Mouse (Mus musculus) hindbrain, embryonic 11.5 days (tissue): ENCODE measurements around the gene Ankrd44. TPM values are rescaled to one million over a fixed set of nuclear protein-coding genes. Genes with fewer than 3 reads are reported as not detected.

Experiments
- ATAC-seq: fragments of 200-750 bp; cut with Nextera tagmentation; 2 replicates; pipeline ENCODE4 v1.8.0; 2017; ENCODE audit warnings: mild to moderate bottlenecking, moderate TSS enrichment, moderate library complexity; ENCODE audit not compliant: low FRiP score
- DNase-seq: peaks from one replicate; pipeline ENCODE4 v3.0.0-alpha.2; 2015; ENCODE audit warnings: low spot score
- H3K27ac ChIP-seq: fragments of 300-500 bp; sonication (generic); 2 replicates; pipeline ENCODE4 v1.5.1; 2014; ENCODE audit warnings: mild to moderate bottlenecking, low read depth, low read length
- H3K27me3 ChIP-seq: fragments of 300-500 bp; sonication (generic); 2 replicates; pipeline ENCODE4 v1.6.1; 2014; ENCODE audit warnings: mild to moderate bottlenecking, low read length, moderate library complexity, mixed read lengths; ENCODE audit not compliant: control insufficient read depth, insufficient read depth
- H3K36me3 ChIP-seq: fragments of 300-500 bp; sonication (generic); 2 replicates; pipeline ENCODE4 v1.6.1; 2014; ENCODE audit warnings: mild to moderate bottlenecking, low read length, moderate library complexity, mixed read lengths; ENCODE audit not compliant: control insufficient read depth, insufficient read depth
- H3K4me1 ChIP-seq: fragments of 300-500 bp; sonication (generic); replicated peaks from 2 replicates; pipeline ENCODE4 v1.6.1; 2014; ENCODE audit warnings: low read length, mixed read lengths; ENCODE audit not compliant: control insufficient read depth, insufficient read depth
- H3K4me2 ChIP-seq: fragments of 300-500 bp; sonication (generic); replicated peaks from 2 replicates; pipeline ENCODE4 v1.6.1; 2014; ENCODE audit warnings: mild to moderate bottlenecking, low read depth, low read length
- H3K4me3 ChIP-seq: fragments of 300-500 bp; sonication (generic); 2 replicates; pipeline ENCODE4 v1.5.1; 2014; ENCODE audit warnings: low read depth, low read length
- H3K9ac ChIP-seq: fragments of 300-500 bp; sonication (generic); 2 replicates; pipeline ENCODE4 v1.6.1; 2014; ENCODE audit warnings: low read depth, low read length
- H3K9me3 ChIP-seq: fragments of 300-500 bp; sonication (generic); 2 replicates; pipeline ENCODE4 v1.6.1; 2016; ENCODE audit warnings: low read length; ENCODE audit not compliant: control insufficient read depth
- WGBS: fragments of 180-500 bp; shearing (Covaris S2); extraction: QIAGEN DNeasy Blood & Tissue Kit; methylation state at CpG from one replicate; pipeline ENCODE4 v1.1.7; 2014; 5-methylcytosine and 5-hydroxymethylcytosine counted together
- polyA plus RNA-seq: library from polyadenylated mRNA; unstranded; fragments of >200 nt; fragmentation: Nextera tagmentation; extraction: Ambion mirVana; gene quantifications from 2 replicates; pipeline ENCODE4 v1.2.1, GENCODE M21; 2014

Ankrd44 gene
- polyA plus RNA-seq, 1 experiment from 2014 or later: 19.4 TPM

- 65% methylated on average over 4 of the region's 4 CpGs for WGBS
- H3K27me3 ChIP-seq: no peaks in the 10 kb centered on the region
- no peak overlapping the region for H3K9ac ChIP-seq
- ATAC-seq (no peak), DNase-seq (no peak)
- no peak overlapping the region for H3K4me2 ChIP-seq
- H3K36me3 ChIP-seq: no peaks in the 10 kb centered on the region
- H3K27ac ChIP-seq: no peak overlapping the region
- no peak overlapping the region for H3K4me3 ChIP-seq
- no peaks in the 10 kb centered on the region for H3K4me1 ChIP-seq
- H3K9me3 ChIP-seq: no peaks in the 10 kb centered on the region
These were observed 117.6 kb downstream of the Ankrd44 start for GRCm38 (mm10) chr1:54808401-54809097.

- 92% methylated on average over 3 of the region's 3 CpGs for WGBS
- H3K9me3 ChIP-seq: no peaks in the 10 kb centered on the region
- H3K36me3 ChIP-seq: no peaks in the 10 kb centered on the region
- no peak overlapping the region for H3K4me2 ChIP-seq
- ATAC-seq (no peak), DNase-seq (no peak)
- no peak overlapping the region for H3K9ac ChIP-seq
- no peak overlapping the region for H3K27ac ChIP-seq
- no peaks in the 10 kb centered on the region for H3K4me1 ChIP-seq
- no peaks in the 10 kb centered on the region for H3K27me3 ChIP-seq
- no peak overlapping the region for H3K4me3 ChIP-seq
These were observed 118.4 kb downstream of the Ankrd44 start for GRCm38 (mm10) chr1:54807832-54808231.

GRCm38 (mm10) chr1:54806116-54806850 is 119.9 kb downstream of the Ankrd44 start:
- DNase-seq: no peak
- H3K9ac ChIP-seq: no peak overlapping the region
- no peak for ATAC-seq
- H3K4me3 ChIP-seq: no peak overlapping the region
- no peak overlapping the region for H3K4me2 ChIP-seq
- no peaks in the 10 kb centered on the region for H3K27me3 ChIP-seq
- no peak overlapping the region for H3K27ac ChIP-seq
- H3K4me1 ChIP-seq: no peaks in the 10 kb centered on the region
- no peaks in the 10 kb centered on the region for H3K36me3 ChIP-seq
- H3K9me3 ChIP-seq: no peaks in the 10 kb centered on the region
- 86% methylated on average over 2 of the region's 2 CpGs for WGBS

DNA sequence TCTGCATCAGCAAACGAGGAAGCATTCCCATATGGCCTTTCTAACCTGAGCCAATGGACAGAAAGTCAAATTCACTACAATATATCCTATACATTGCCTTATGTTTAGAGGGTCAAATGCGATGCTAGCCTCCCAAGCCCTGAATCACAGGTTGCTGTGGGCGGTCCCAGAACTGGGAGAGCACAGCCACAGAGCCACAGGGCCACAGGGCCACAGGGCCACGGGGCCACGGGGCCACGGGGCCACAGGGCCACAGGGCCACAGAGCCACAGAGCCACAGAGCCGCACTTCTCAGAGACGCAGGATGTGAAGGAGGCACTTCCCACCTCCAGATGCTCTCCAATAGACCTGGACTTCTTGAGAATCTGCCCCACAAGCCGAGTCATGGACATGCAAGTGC is 121.8 kb downstream of the Ankrd44 start:
- Histone ChIP-seq H3K9ac (no peak overlapping the region), H3K4me2 (no peak overlapping the region), H3K4me1 (no peaks in the 10 kb centered on the region), H3K36me3 (no peaks in the 10 kb centered on the region), H3K4me3 (no peak overlapping the region), H3K9me3 (no peaks in the 10 kb centered on the region), H3K27ac (no peak overlapping the region), H3K27me3 (no peaks in the 10 kb centered on the region)
- 87% methylated on average over 9 of the region's 9 CpGs for WGBS
- DNase-seq: no peak
- no peak for ATAC-seq

DNA sequence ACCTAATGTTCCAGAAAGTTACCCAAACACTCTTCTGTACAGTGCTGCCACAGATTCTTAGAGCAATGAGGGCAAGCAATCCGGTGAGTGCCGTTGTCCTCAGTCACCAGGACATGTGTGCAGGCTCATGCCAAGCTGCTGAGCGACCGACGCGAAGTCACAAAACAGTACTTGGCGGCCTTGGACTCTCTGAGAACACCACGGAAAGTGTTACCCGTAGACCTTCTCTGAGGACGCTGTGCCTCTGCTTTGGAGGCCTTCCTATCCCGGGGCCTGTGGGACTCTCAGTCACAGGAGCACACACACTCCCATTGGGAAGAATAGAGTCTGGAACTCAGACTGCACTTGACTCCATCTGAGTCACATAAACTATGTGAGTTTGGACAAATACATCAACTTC is 123.5 kb downstream of the Ankrd44 start:
- 89% methylated on average over 11 of the region's 11 CpGs for WGBS

DNA sequence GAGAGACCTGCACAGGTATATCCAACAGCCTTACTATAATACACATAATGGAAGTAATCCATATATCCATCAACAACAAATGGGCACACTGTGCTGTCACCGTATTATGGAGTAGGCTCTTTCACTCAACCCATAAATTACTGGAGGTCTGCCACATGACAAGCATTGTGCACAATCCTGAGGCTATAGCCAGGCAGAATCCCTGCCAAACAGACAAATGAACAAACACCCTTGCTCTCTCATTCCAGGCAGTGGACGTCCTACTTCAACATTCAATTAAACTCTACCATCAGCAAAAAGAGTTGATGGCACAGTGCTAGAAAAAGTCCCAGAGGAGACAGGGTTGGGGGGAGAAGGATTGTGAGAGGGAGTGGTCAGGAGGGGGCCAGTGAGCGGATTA is 124.9 kb downstream of the Ankrd44 start:
- ATAC-seq: no peak
- WGBS: 85% methylated on average over 2 of the region's 3 CpGs

More for the DNA sequence above, 123.5 kb downstream of the Ankrd44 start:
- Histone ChIP-seq H3K27me3 (no peaks in the 10 kb centered on the region), H3K4me3 (no peak overlapping the region), H3K27ac (no peak overlapping the region), H3K4me1 (no peaks in the 10 kb centered on the region), H3K9me3 (no peaks in the 10 kb centered on the region), H3K9ac (no peak overlapping the region), H3K4me2 (no peak overlapping the region), H3K36me3 (no peaks in the 10 kb centered on the region)
- DNase-seq (no peak), ATAC-seq (no peak)

DNA sequence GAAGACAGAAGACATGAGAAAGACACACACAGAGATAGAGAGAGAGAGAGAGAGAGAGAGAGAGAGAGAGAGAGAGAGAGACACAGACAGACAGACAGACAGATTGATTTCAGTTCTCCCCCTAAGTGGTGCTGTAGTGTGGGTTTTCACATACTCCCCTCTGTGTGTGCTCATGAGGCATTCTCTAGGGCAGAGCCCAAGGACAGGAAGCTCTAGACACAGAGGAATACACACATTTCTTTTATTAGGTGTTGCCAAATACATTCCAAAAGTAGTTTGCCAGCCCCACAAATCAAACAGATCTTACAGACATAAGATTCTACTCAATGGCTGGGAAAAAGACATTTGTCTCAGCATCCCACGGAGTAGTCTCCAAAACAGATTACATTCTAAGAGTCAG is 126.8 kb downstream of the Ankrd44 start:
- DNase-seq: no peak
- 84% methylated on average over 1 of the region's 1 CpGs for WGBS
- no peak overlapping the region for H3K9ac ChIP-seq

More for the DNA sequence above, 124.9 kb downstream of the Ankrd44 start:
- no peaks in the 10 kb centered on the region for H3K9me3 ChIP-seq
- H3K4me2 ChIP-seq: no peak overlapping the region
- DNase-seq: no peak
- H3K4me1 ChIP-seq: no peaks in the 10 kb centered on the region
- H3K4me3 ChIP-seq: no peak overlapping the region
- H3K27ac ChIP-seq: no peak overlapping the region
- no peaks in the 10 kb centered on the region for H3K36me3 ChIP-seq
- H3K27me3 ChIP-seq: no peaks in the 10 kb centered on the region
- H3K9ac ChIP-seq: no peak overlapping the region

GRCm38 (mm10) chr1:54798415-54798814 is 127.8 kb downstream of the Ankrd44 start:
- H3K27ac ChIP-seq: no peak overlapping the region
- H3K9ac ChIP-seq: no peak overlapping the region
- no peak overlapping the region for H3K4me2 ChIP-seq
- H3K4me1 ChIP-seq: no peaks in the 10 kb centered on the region
- no peaks in the 10 kb centered on the region for H3K36me3 ChIP-seq
- H3K27me3 ChIP-seq: no peaks in the 10 kb centered on the region
- no peak for ATAC-seq
- H3K9me3 ChIP-seq: no peaks in the 10 kb centered on the region
- WGBS: 83% methylated on average over 3 of the region's 3 CpGs
- no peak overlapping the region for H3K4me3 ChIP-seq
- no peak for DNase-seq

More for the DNA sequence above, 126.8 kb downstream of the Ankrd44 start:
- ATAC-seq: no peak
- no peak overlapping the region for H3K27ac ChIP-seq
- no peaks in the 10 kb centered on the region for H3K4me1 ChIP-seq
- H3K27me3 ChIP-seq: no peaks in the 10 kb centered on the region
- H3K4me2 ChIP-seq: no peak overlapping the region
- no peak overlapping the region for H3K4me3 ChIP-seq
- H3K36me3 ChIP-seq: no peaks in the 10 kb centered on the region
- no peaks in the 10 kb centered on the region for H3K9me3 ChIP-seq

GRCm38 (mm10) chr1:54794709-54795108 is 131.5 kb downstream of the Ankrd44 start:
- no peak for DNase-seq
- 86% methylated on average over 2 of the region's 2 CpGs for WGBS

More at GRCm38 (mm10) chr1:54794709-54795108, 131.5 kb downstream of the Ankrd44 start:
- Histone ChIP-seq H3K36me3 (no peaks in the 10 kb centered on the region), H3K27ac (no peak overlapping the region), H3K4me3 (no peak overlapping the region), H3K9me3 (no peaks in the 10 kb centered on the region), H3K9ac (no peak overlapping the region), H3K27me3 (no peaks in the 10 kb centered on the region), H3K4me1 (no peaks in the 10 kb centered on the region), H3K4me2 (no peak overlapping the region)
- no peak for ATAC-seq
